In genomic region chr11:46062993-46063731, GRCm38 (mm10) we compare ENCODE assay signal across 9 mouse cellular contexts. TPM values are rescaled to one million over a fixed set of nuclear protein-coding genes. Genes with fewer than 3 reads are reported as not detected.
DNase-seq lines count a peak whose midpoint lies in the region; ATAC-seq lines count a peak whose summit lies in the region.
"Had no signal": no experiment of that assay in that cellular context is flagged by ENCODE, and none has a peak within 500 bp of the region (broad histone marks: within the 10 kb centered on the region; RNA-seq: fewer than 3 reads in every experiment).

No protein-coding gene starts in this region.

- WGBS in heart, embryonic 10.5 days: 53% methylated on average over 9 of the region's 9 CpGs
- WGBS in lung, embryonic 15.5 days: 41% methylated on average over 9 of the region's 9 CpGs
- 63% methylated on average over 9 of the region's 9 CpGs for WGBS in midbrain, embryonic 15.5 days

- peak; percentile 46 for DNase-seq in kidney, adult 11 months
- DNase-seq in kidney, postnatal 14 days: no peak
- peak; percentile 88 for DNase-seq in ES-CJ7 (ENCODE audit: low read depth, low spot score)
- no peak for DNase-seq in heart, embryonic 10.5 days (ENCODE audit: low spot score)
- DNase-seq in right cerebral cortex, adult 2 months (ENCODE audit: low spot score in 2 of 2): no peak
- DNase-seq: liver, embryonic 13.5 days had no signal

- H3K9me3 ChIP-seq in heart, embryonic 10.5 days: no peaks in the 10 kb centered on the region
- H3K9me3 ChIP-seq in lung, embryonic 15.5 days: no peaks in the 10 kb centered on the region
- no peaks in the 10 kb centered on the region for H3K9me3 ChIP-seq in midbrain, embryonic 15.5 days
- H3K9me3 ChIP-seq: liver, embryonic 13.5 days had no signal

- H3K4me3 ChIP-seq in heart, embryonic 10.5 days: no peak overlapping the region
- H3K4me3 ChIP-seq in lung, embryonic 15.5 days: no peak overlapping the region
- H3K4me3 ChIP-seq in midbrain, embryonic 15.5 days: no peak overlapping the region
- H3K4me3 ChIP-seq: liver, embryonic 13.5 days had no signal

- H3K9ac ChIP-seq in lung, embryonic 15.5 days: no peak overlapping the region
- H3K9ac ChIP-seq in midbrain, embryonic 15.5 days: no peak overlapping the region
- H3K9ac ChIP-seq: liver, embryonic 13.5 days had no signal

- no peak for ATAC-seq in lung, embryonic 15.5 days (ENCODE audit: borderline replicate concordance, extremely low read depth, low FRiP score, low TSS enrichment)
- ATAC-seq in monocyte, adult 5-6 weeks (replicated peaks; ENCODE audit: insufficient number of reproducible peaks, low FRiP score, low TSS enrichment, poor library complexity, severe bottlenecking): no peak
- no peak for ATAC-seq in midbrain, embryonic 15.5 days (replicated peaks)

- H3K27ac ChIP-seq in heart, embryonic 10.5 days: peak overlapping the region; percentile 72
- peak overlapping the region; percentile 74 for H3K27ac ChIP-seq in lung, embryonic 15.5 days
- H3K27ac ChIP-seq in midbrain, embryonic 15.5 days: no peak overlapping the region
- H3K27ac ChIP-seq: liver, embryonic 13.5 days had no signal

- 0 out of 2 replicates have a peak overlapping the region, but pooled peaks have one; percentile 10 for H3K4me2 ChIP-seq in lung, embryonic 15.5 days
- no peak overlapping the region for H3K4me2 ChIP-seq in midbrain, embryonic 15.5 days
- H3K4me2 ChIP-seq: liver, embryonic 13.5 days had no signal

- no peaks in the 10 kb centered on the region for H3K27me3 ChIP-seq in heart, embryonic 10.5 days (ENCODE audit: insufficient read depth, poor library complexity, severe bottlenecking)
- H3K27me3 ChIP-seq in lung, embryonic 15.5 days: no peaks in the 10 kb centered on the region
- H3K27me3 ChIP-seq in midbrain, embryonic 15.5 days (replicated peaks): no peaks in the 10 kb centered on the region

- peaks cover 57% of the 10 kb centered on the region for H3K4me1 ChIP-seq in heart, embryonic 10.5 days
- H3K4me1 ChIP-seq in lung, embryonic 15.5 days: peaks cover 76% of the 10 kb centered on the region
- peaks cover 15% of the 10 kb centered on the region for H3K4me1 ChIP-seq in midbrain, embryonic 15.5 days

- peaks cover 50% of the 10 kb centered on the region for H3K36me3 ChIP-seq in heart, embryonic 10.5 days
- peaks cover 10% of the 10 kb centered on the region; the same call in 1 of the 2 replicates for H3K36me3 ChIP-seq in lung, embryonic 15.5 days
- 0 out of 2 replicates have a peak, but pooled peaks cover 3% of the 10 kb centered on the region for H3K36me3 ChIP-seq in midbrain, embryonic 15.5 days (replicated peaks)
- H3K36me3 ChIP-seq: liver, embryonic 13.5 days had no signal

RNA-seq across cellular contexts. Expression of gene Adam19, which starts 7.4 kb away (rescaled TPM):
- 24.2 and 32.9 TPM in 2 replicates for polyA plus RNA-seq in heart, embryonic 10.5 days (2016; fragmentation: Nextera tagmentation; extraction: Ambion mirVana)
- polyA plus RNA-seq in lung, embryonic 15.5 days (2015; fragmentation: Nextera tagmentation; extraction: Ambion mirVana): 22.5 and 23.4 TPM in 2 replicates
- total RNA-seq in monocyte, adult 5-6 weeks (2017): 7.8 to 13.7 TPM (median 10.7 TPM) in 3 replicates
- polyA plus RNA-seq in midbrain, embryonic 15.5 days (2015; fragmentation: Nextera tagmentation; extraction: Ambion mirVana): 11.3 and 12.2 TPM in 2 replicates

RNA-seq across cellular contexts. Expression of gene Gm12166, which starts 11.0 kb away (rescaled TPM):
- polyA plus RNA-seq in heart, embryonic 10.5 days (2016; fragmentation: Nextera tagmentation; extraction: Ambion mirVana): 4.3 and 4.5 TPM in 2 replicates
- polyA plus RNA-seq in lung, embryonic 15.5 days (2015; fragmentation: Nextera tagmentation; extraction: Ambion mirVana): 4.5 and 4.7 TPM in 2 replicates
- total RNA-seq in monocyte, adult 5-6 weeks (2017): 7.1 to 33.7 TPM (median 17.4 TPM) in 3 replicates
- polyA plus RNA-seq in midbrain, embryonic 15.5 days (2015; fragmentation: Nextera tagmentation; extraction: Ambion mirVana): 4.0 and 5.4 TPM in 2 replicates

Comparison
In these comparisons a context has a peak if more than half of its experiments do, and no peak if none do; other contexts are left out.
1. DNase-seq: peak in kidney, adult 11 months (single experiment) and ES-CJ7 (single experiment); none in kidney, postnatal 14 days (single experiment), heart, embryonic 10.5 days (single experiment) and right cerebral cortex, adult 2 months (0 of 2).